Mouse (Mus musculus): Measurements from ENCODE around the gene Areg. TPM values are rescaled to one million over a fixed set of nuclear protein-coding genes. Genes with fewer than 3 reads are reported as not detected.

Gene Areg
- polyA plus RNA-seq, 1 experiment from 2014 or later: 0.30 TPM

DNA sequence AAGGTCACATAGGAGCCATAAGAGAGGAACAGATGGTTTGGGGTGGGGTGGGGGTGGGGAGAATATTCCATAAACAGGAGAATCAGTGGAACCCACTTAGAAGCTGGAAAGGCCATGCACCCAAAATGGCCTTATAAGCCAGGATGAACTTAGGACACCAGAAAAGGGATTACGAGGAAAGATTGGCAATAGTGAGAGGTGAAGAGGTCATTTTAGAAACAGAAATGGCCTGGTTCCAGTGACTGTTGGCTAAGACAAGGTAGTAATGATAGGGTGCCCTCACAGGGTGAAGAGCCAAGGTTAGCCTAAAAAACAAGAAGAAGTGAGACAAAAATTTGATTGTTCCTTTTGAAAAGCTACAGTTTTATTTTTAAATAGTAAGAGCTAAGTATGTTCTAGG lies 7.6 kb downstream of the Areg start:
- H3K4me2 ChIP-seq (ENCODE audit: low read length): no peak overlapping the region
- no peak overlapping the region for H3K9ac ChIP-seq (ENCODE audit: low read depth, low read length)
- no peak overlapping the region for H3K4me3 ChIP-seq (ENCODE audit: low read depth, low read length)
- no peak overlapping the region for H3K27ac ChIP-seq (ENCODE audit: low read length)
- H3K4me1 ChIP-seq (ENCODE audit: control insufficient read depth, insufficient read depth, low read length): no peaks in the 10 kb centered on the region
- H3K27me3 ChIP-seq (ENCODE audit: control insufficient read depth, insufficient read depth, low read depth, low read length): no peaks in the 10 kb centered on the region
- WGBS: 96% methylated on average over 1 of the region's 1 CpGs
- ATAC-seq: no peak
- H3K36me3 ChIP-seq (ENCODE audit: control insufficient read depth, insufficient read depth, low read length): no peaks in the 10 kb centered on the region
- H3K9me3 ChIP-seq (replicated peaks; ENCODE audit: control insufficient read depth, low read length, poor library complexity, severe bottlenecking): no peaks in the 10 kb centered on the region

DNA sequence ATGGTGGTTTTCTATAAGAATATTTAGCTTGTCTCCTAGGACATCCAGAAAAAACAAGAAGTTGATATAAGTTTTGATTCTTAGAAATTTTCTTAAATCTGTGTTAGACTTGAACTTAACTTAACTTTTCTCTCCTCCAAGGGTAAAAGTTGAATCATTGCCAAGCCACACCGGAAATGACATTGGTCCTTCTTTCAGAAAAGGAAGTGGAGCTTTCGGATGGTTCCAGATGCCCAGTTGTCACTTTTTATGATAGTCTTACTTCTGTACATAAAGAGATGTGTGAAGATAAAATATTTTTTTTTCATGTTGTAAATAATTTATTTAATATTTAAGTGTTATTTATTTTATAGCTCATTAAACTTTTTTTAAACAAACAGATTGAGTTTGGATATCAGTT lies 8.7 kb downstream of the Areg start:
- no peaks in the 10 kb centered on the region for H3K9me3 ChIP-seq (replicated peaks; ENCODE audit: control insufficient read depth, low read length, poor library complexity, severe bottlenecking)
- no peak overlapping the region for H3K4me2 ChIP-seq (ENCODE audit: low read length)
- no peaks in the 10 kb centered on the region for H3K36me3 ChIP-seq (ENCODE audit: control insufficient read depth, insufficient read depth, low read length)
- no peak for ATAC-seq
- H3K4me3 ChIP-seq (ENCODE audit: low read depth, low read length): no peak overlapping the region
- no peak overlapping the region for H3K9ac ChIP-seq (ENCODE audit: low read depth, low read length)
- no peaks in the 10 kb centered on the region for H3K27me3 ChIP-seq (ENCODE audit: control insufficient read depth, insufficient read depth, low read depth, low read length)
- 92% methylated on average over 2 of the region's 2 CpGs for whole genome bisulfite sequencing
- H3K27ac ChIP-seq (ENCODE audit: low read length): no peak overlapping the region
- H3K4me1 ChIP-seq (ENCODE audit: control insufficient read depth, insufficient read depth, low read length): no peaks in the 10 kb centered on the region

GRCm38 (mm10) chr5:91156677-91157076 lies 17.3 kb downstream of the Areg start:
- H3K4me3 ChIP-seq (ENCODE audit: low read depth, low read length): no peak overlapping the region
- H3K9me3 ChIP-seq (replicated peaks; ENCODE audit: control insufficient read depth, low read length, poor library complexity, severe bottlenecking): no peaks in the 10 kb centered on the region
- no peaks in the 10 kb centered on the region for H3K36me3 ChIP-seq (ENCODE audit: control insufficient read depth, insufficient read depth, low read length)
- H3K4me1 ChIP-seq (ENCODE audit: control insufficient read depth, insufficient read depth, low read length): no peaks in the 10 kb centered on the region
- H3K27ac ChIP-seq (ENCODE audit: low read length): no peak overlapping the region
- no peak overlapping the region for H3K4me2 ChIP-seq (ENCODE audit: low read length)
- 89% methylated on average over 8 of the region's 8 CpGs for WGBS
- H3K9ac ChIP-seq (ENCODE audit: low read depth, low read length): no peak overlapping the region
- H3K27me3 ChIP-seq (ENCODE audit: control insufficient read depth, insufficient read depth, low read depth, low read length): no peaks in the 10 kb centered on the region
- no peak for ATAC-seq

GRCm38 (mm10) chr5:91157169-91157568 lies 17.8 kb downstream of the Areg start:
- H3K36me3 ChIP-seq (ENCODE audit: control insufficient read depth, insufficient read depth, low read length): no peaks in the 10 kb centered on the region
- ATAC-seq: no peak
- 58% methylated on average over 3 of the region's 3 CpGs for WGBS

GRCm38 (mm10) chr5:91162787-91163186 lies 23.4 kb downstream of the Areg start:
- Histone ChIP-seq H3K4me2 (ENCODE audit: low read length) (no peak overlapping the region), H3K9ac (ENCODE audit: low read depth, low read length) (no peak overlapping the region), H3K9me3 (replicated peaks; ENCODE audit: control insufficient read depth, low read length, poor library complexity, severe bottlenecking) (no peaks in the 10 kb centered on the region), H3K36me3 (ENCODE audit: control insufficient read depth, insufficient read depth, low read length) (no peaks in the 10 kb centered on the region), H3K4me1 (ENCODE audit: control insufficient read depth, insufficient read depth, low read length) (no peaks in the 10 kb centered on the region), H3K27ac (ENCODE audit: low read length) (no peak overlapping the region), H3K4me3 (ENCODE audit: low read depth, low read length) (no peak overlapping the region), H3K27me3 (ENCODE audit: control insufficient read depth, insufficient read depth, low read depth, low read length) (no peaks in the 10 kb centered on the region)
- 89% methylated on average over 4 of the region's 4 CpGs for WGBS
- ATAC-seq: no peak

More at GRCm38 (mm10) chr5:91157169-91157568, 17.8 kb downstream of the Areg start:
- no peak overlapping the region for H3K4me2 ChIP-seq (ENCODE audit: low read length)
- H3K27ac ChIP-seq (ENCODE audit: low read length): no peak overlapping the region
- H3K9me3 ChIP-seq (replicated peaks; ENCODE audit: control insufficient read depth, low read length, poor library complexity, severe bottlenecking): no peaks in the 10 kb centered on the region
- H3K9ac ChIP-seq (ENCODE audit: low read depth, low read length): no peak overlapping the region
- no peaks in the 10 kb centered on the region for H3K4me1 ChIP-seq (ENCODE audit: control insufficient read depth, insufficient read depth, low read length)
- H3K4me3 ChIP-seq (ENCODE audit: low read depth, low read length): no peak overlapping the region
- no peaks in the 10 kb centered on the region for H3K27me3 ChIP-seq (ENCODE audit: control insufficient read depth, insufficient read depth, low read depth, low read length)

DNA sequence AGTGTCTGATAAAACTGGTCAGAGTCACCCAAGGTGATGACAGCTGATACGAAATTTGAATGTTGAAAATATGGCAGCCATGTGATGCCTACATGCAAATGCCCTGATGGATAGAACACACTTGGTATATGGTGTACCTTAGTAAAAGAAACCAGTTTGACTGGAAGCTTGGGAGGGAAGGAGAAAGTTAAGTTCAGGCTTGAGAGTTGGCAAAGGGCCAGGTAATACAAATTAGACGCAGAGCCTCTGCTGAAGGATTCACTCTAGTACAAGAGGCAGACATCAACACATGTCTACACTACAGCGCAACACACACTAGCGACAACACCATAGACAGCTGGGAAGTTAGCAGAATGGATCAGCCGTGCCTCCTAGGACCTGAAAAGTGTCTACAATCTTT lies 27.2 kb downstream of the Areg start:
- WGBS: 91% methylated on average over 5 of the region's 5 CpGs
- Histone ChIP-seq H3K9me3 (replicated peaks; ENCODE audit: control insufficient read depth, low read length, poor library complexity, severe bottlenecking) (no peaks in the 10 kb centered on the region), H3K27me3 (ENCODE audit: control insufficient read depth, insufficient read depth, low read depth, low read length) (no peaks in the 10 kb centered on the region), H3K27ac (ENCODE audit: low read length) (no peak overlapping the region), H3K4me2 (ENCODE audit: low read length) (no peak overlapping the region), H3K4me1 (ENCODE audit: control insufficient read depth, insufficient read depth, low read length) (no peaks in the 10 kb centered on the region), H3K36me3 (ENCODE audit: control insufficient read depth, insufficient read depth, low read length) (no peaks in the 10 kb centered on the region), H3K9ac (ENCODE audit: low read depth, low read length) (no peak overlapping the region), H3K4me3 (ENCODE audit: low read depth, low read length) (no peak overlapping the region)
- ATAC-seq: no peak

GRCm38 (mm10) chr5:91176397-91176796 lies 37.0 kb downstream of the Areg start:
- no peak for ATAC-seq
- Histone ChIP-seq H3K4me3 (ENCODE audit: low read depth, low read length) (no peak overlapping the region), H3K27me3 (ENCODE audit: control insufficient read depth, insufficient read depth, low read depth, low read length) (no peaks in the 10 kb centered on the region), H3K9ac (ENCODE audit: low read depth, low read length) (no peak overlapping the region), H3K27ac (ENCODE audit: low read length) (no peak overlapping the region), H3K4me2 (ENCODE audit: low read length) (no peak overlapping the region), H3K4me1 (ENCODE audit: control insufficient read depth, insufficient read depth, low read length) (no peaks in the 10 kb centered on the region), H3K9me3 (replicated peaks; ENCODE audit: control insufficient read depth, low read length, poor library complexity, severe bottlenecking) (no peaks in the 10 kb centered on the region), H3K36me3 (ENCODE audit: control insufficient read depth, insufficient read depth, low read length) (no peaks in the 10 kb centered on the region)

GRCm38 (mm10) chr5:91194572-91194971 lies 55.2 kb downstream of the Areg start:
- 74% methylated on average over 3 of the region's 3 CpGs for WGBS
- no peaks in the 10 kb centered on the region for H3K36me3 ChIP-seq (ENCODE audit: control insufficient read depth, insufficient read depth, low read length)
- H3K4me2 ChIP-seq (ENCODE audit: low read length): no peak overlapping the region
- H3K4me1 ChIP-seq (ENCODE audit: control insufficient read depth, insufficient read depth, low read length): no peaks in the 10 kb centered on the region
- no peak for ATAC-seq
- H3K9ac ChIP-seq (ENCODE audit: low read depth, low read length): no peak overlapping the region
- H3K27me3 ChIP-seq (ENCODE audit: control insufficient read depth, insufficient read depth, low read depth, low read length): no peaks in the 10 kb centered on the region
- no peak overlapping the region for H3K4me3 ChIP-seq (ENCODE audit: low read depth, low read length)
- H3K9me3 ChIP-seq (replicated peaks; ENCODE audit: control insufficient read depth, low read length, poor library complexity, severe bottlenecking): no peaks in the 10 kb centered on the region
- no peak overlapping the region for H3K27ac ChIP-seq (ENCODE audit: low read length)

All from midbrain, embryonic 16.5 days (tissue).